Mouse (Mus musculus) midbrain, embryonic 14.5 days (tissue): ENCODE measurements around the gene Cldn4. TPM values are rescaled to one million over a fixed set of nuclear protein-coding genes. Genes with fewer than 3 reads are reported as not detected.

Experiments
- ATAC-seq: fragments of 200-750 bp; cut with Nextera tagmentation; 2 replicates; pipeline ENCODE4 v1.8.0; 2017; ENCODE audit warnings: moderate number of reproducible peaks, moderate library complexity; ENCODE audit not compliant: low FRiP score, low TSS enrichment
- DNase-seq: peaks from one replicate; pipeline ENCODE4 v3.0.0-alpha.2; 2015
- H3K27ac ChIP-seq: fragments of 300-500 bp; sonication (generic); replicated peaks from 2 replicates; pipeline ENCODE4 v1.5.1; 2014; ENCODE audit warnings: mild to moderate bottlenecking, low read depth, low read length, moderate library complexity
- H3K27me3 ChIP-seq: fragments of 300-500 bp; sonication (generic); 2 replicates; pipeline ENCODE4 v1.6.1; 2014; ENCODE audit warnings: low read length, control low read depth, mixed read lengths; ENCODE audit not compliant: control insufficient read depth, insufficient read depth
- H3K36me3 ChIP-seq: fragments of 300-500 bp; sonication (generic); 2 replicates; pipeline ENCODE4 v1.6.1; 2014; ENCODE audit warnings: low read length, control low read depth; ENCODE audit not compliant: control insufficient read depth, insufficient read depth
- H3K4me1 ChIP-seq: fragments of 300-500 bp; sonication (generic); 2 replicates; pipeline ENCODE4 v1.6.1; 2014; ENCODE audit warnings: mild to moderate bottlenecking, antibody characterized with exemption, low read length, control low read depth; ENCODE audit not compliant: control insufficient read depth, insufficient read depth
- H3K4me2 ChIP-seq: fragments of 300-500 bp; sonication (generic); 2 replicates; pipeline ENCODE4 v1.6.1; 2014; ENCODE audit warnings: mild to moderate bottlenecking, low read length, moderate library complexity
- H3K4me3 ChIP-seq: fragments of 300-500 bp; sonication (generic); replicated peaks from 2 replicates; pipeline ENCODE4 v1.5.1; 2014; ENCODE audit warnings: low read depth, low read length
- H3K9ac ChIP-seq: fragments of 300-500 bp; sonication (generic); replicated peaks from 2 replicates; pipeline ENCODE4 v1.6.1; 2014; ENCODE audit warnings: mild to moderate bottlenecking, low read length, moderate library complexity
- H3K9me3 ChIP-seq: fragments of 300-500 bp; sonication (generic); 2 replicates; pipeline ENCODE4 v1.6.1; 2016; ENCODE audit warnings: low read length, control low read depth, mixed read lengths; ENCODE audit not compliant: control insufficient read depth
- WGBS: fragments of 180-500 bp; shearing (Covaris S2); extraction: QIAGEN DNeasy Blood & Tissue Kit; methylation state at CpG from one replicate; pipeline ENCODE4 v1.1.7; 2014; 5-methylcytosine and 5-hydroxymethylcytosine counted together
- polyA plus RNA-seq: library from polyadenylated mRNA; unstranded; fragments of >200 nt; fragmentation: Nextera tagmentation; extraction: Ambion mirVana; gene quantifications from 2 replicates; pipeline ENCODE4 v1.2.1, GENCODE M21; 2014

Gene Cldn4
- polyA plus RNA-seq, 1 experiment from 2014 or later, result not detected

- DNase-seq, result no peak
- Histone ChIP-seq H3K9ac (no peak overlapping the region), H3K9me3 (no peaks in the 10 kb centered on the region), H3K27ac (no peak overlapping the region), H3K4me3 (no peak overlapping the region), H3K36me3 (no peaks in the 10 kb centered on the region), H3K27me3 (no peaks in the 10 kb centered on the region), H3K4me1 (peaks cover 4% of the 10 kb centered on the region; the same call in 1 of the 2 replicates), H3K4me2 (no peak overlapping the region)
- WGBS, result 87% methylated on average over 17 of the region's 17 CpGs
- no peak for ATAC-seq
Observed at GRCm38 (mm10) chr5:134897596-134897995, 49.1 kb downstream of the Cldn4 start.

GRCm38 (mm10) chr5:134896965-134897364 is 49.8 kb downstream of the Cldn4 start:
- H3K4me3 ChIP-seq, result no peak overlapping the region
- no peak overlapping the region for H3K27ac ChIP-seq
- no peak for ATAC-seq
- H3K36me3 ChIP-seq, result no peaks in the 10 kb centered on the region
- WGBS, result 85% methylated on average over 8 of the region's 8 CpGs
- H3K9ac ChIP-seq, result no peak overlapping the region
- H3K4me1 ChIP-seq, result peaks cover 4% of the 10 kb centered on the region; the same call in 1 of the 2 replicates
- H3K27me3 ChIP-seq, result no peaks in the 10 kb centered on the region
- DNase-seq, result no peak
- H3K4me2 ChIP-seq, result no peak overlapping the region
- H3K9me3 ChIP-seq, result no peaks in the 10 kb centered on the region

GRCm38 (mm10) chr5:134895291-134895690 is 51.4 kb downstream of the Cldn4 start:
- H3K27ac ChIP-seq, result no peak overlapping the region
- no peak for ATAC-seq
- WGBS, result 82% methylated on average over 8 of the region's 8 CpGs

More at GRCm38 (mm10) chr5:134895291-134895690, 51.4 kb downstream of the Cldn4 start:
- DNase-seq, result no peak
- Histone ChIP-seq H3K9me3 (no peaks in the 10 kb centered on the region), H3K4me2 (no peak overlapping the region), H3K4me1 (no peaks in the 10 kb centered on the region), H3K4me3 (no peak overlapping the region), H3K36me3 (no peaks in the 10 kb centered on the region), H3K9ac (no peak overlapping the region), H3K27me3 (no peaks in the 10 kb centered on the region)

Other genes with a start within 250 kb of the Cldn4 start
- 2.0 and 3.4 TPM in 2 replicates for gene Eln, start 199.6 kb downstream of the Cldn4 start, polyA plus RNA-seq
- not detected in 2 replicates for gene Tmem270, start 40.2 kb downstream of the Cldn4 start, polyA plus RNA-seq
- gene Cldn13, start 31.4 kb downstream of the Cldn4 start, polyA plus RNA-seq, result not detected in 2 replicates
- 6.0 and 6.3 TPM in 2 replicates for gene Mettl27, start 14.6 kb downstream of the Cldn4 start, polyA plus RNA-seq
- gene Cldn3, start 39.3 kb upstream of the Cldn4 start, polyA plus RNA-seq, result 0.81 and 1.3 TPM in 2 replicates
- gene Abhd11, start 62.2 kb upstream of the Cldn4 start, polyA plus RNA-seq, result 58.0 and 81.5 TPM in 2 replicates
- gene Stx1a, start 76.5 kb upstream of the Cldn4 start, polyA plus RNA-seq, result 106 and 137 TPM in 2 replicates
- gene Dnajc30, start 117.3 kb upstream of the Cldn4 start, polyA plus RNA-seq, result 47.3 and 49.3 TPM in 2 replicates
- gene Bud23, start 118.0 kb upstream of the Cldn4 start, polyA plus RNA-seq, result 63.8 and 71.7 TPM in 2 replicates
- gene Vps37d, start 131.3 kb upstream of the Cldn4 start, polyA plus RNA-seq, result 33.4 and 40.7 TPM in 2 replicates
- 0.43 and 0.68 TPM in 2 replicates for gene Mlxipl, start 143.0 kb upstream of the Cldn4 start, polyA plus RNA-seq
- 10.7 and 15.3 TPM in 2 replicates for gene Tbl2, start 202.7 kb upstream of the Cldn4 start, polyA plus RNA-seq
- 38.8 and 43.0 TPM in 2 replicates for gene Bcl7b, start 221.3 kb upstream of the Cldn4 start, polyA plus RNA-seq
- 30.1 and 43.9 TPM in 2 replicates for gene Baz1b, start 240.3 kb upstream of the Cldn4 start, polyA plus RNA-seq